Mouse (Mus musculus): ENCODE results near the gene Srpk2. TPM values are rescaled to one million over a fixed set of nuclear protein-coding genes. Genes with fewer than 3 reads are reported as not detected.
"Not testable (repeated sequence)": the region's sequence is repeated elsewhere in the genome, so short reads cannot be mapped to it uniquely, and the experiment has no call there.

Srpk2 gene
- polyA plus RNA-seq, 1 experiment from 2014 or later: 59.3 TPM

DNA sequence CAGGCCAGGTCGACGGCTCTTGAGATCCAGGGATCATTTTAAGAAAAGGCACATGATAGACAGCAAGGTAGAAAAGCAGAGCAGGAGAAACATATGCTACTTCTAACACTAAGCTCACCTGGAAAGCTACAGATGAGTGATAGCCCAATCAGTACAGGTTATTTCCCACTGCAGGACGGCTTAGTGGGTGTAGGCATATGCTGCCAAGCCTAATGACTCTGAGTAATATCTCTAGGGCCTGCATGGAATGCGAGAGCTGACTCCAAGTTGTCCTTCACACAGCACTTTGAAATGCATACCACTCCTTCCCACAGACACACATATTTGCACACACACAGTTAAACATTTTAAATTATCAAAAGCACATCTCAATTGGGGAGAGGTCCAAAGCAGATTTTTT lies 195.2 kb downstream of the Srpk2 start:
- no peak for ATAC-seq (ENCODE audit: insufficient read depth, low FRiP score, low TSS enrichment)

GRCm38 (mm10) chr5:23483811-23484210 lies 200.6 kb downstream of the Srpk2 start:
- no peaks in the 10 kb centered on the region for H3K4me1 ChIP-seq (ENCODE audit: control insufficient read depth, insufficient read depth, low read length)
- no peaks in the 10 kb centered on the region for H3K27me3 ChIP-seq (ENCODE audit: control insufficient read depth, insufficient read depth, low read length)
- ATAC-seq (ENCODE audit: insufficient read depth, low FRiP score, low TSS enrichment): no peak
- H3K9me3 ChIP-seq (ENCODE audit: control insufficient read depth, low read length): no peaks in the 10 kb centered on the region
- H3K4me2 ChIP-seq (ENCODE audit: low read depth): no peak overlapping the region
- peaks cover 9% of the 10 kb centered on the region for H3K36me3 ChIP-seq (ENCODE audit: control insufficient read depth, insufficient read depth, low read length)
- no peak for DNase-seq (ENCODE audit: low spot score)
- no peak overlapping the region for H3K9ac ChIP-seq (ENCODE audit: low read length)
- H3K4me3 ChIP-seq (ENCODE audit: low read depth, low read length): no peak overlapping the region
- WGBS: 94% methylated on average over 7 of the region's 7 CpGs
- no peak overlapping the region for H3K27ac ChIP-seq (ENCODE audit: low read depth, low read length)

More for the DNA sequence above, 195.2 kb downstream of the Srpk2 start:
- H3K27me3 ChIP-seq (ENCODE audit: control insufficient read depth, insufficient read depth, low read length): no peaks in the 10 kb centered on the region
- H3K9me3 ChIP-seq (ENCODE audit: control insufficient read depth, low read length): no peaks in the 10 kb centered on the region
- H3K9ac ChIP-seq (ENCODE audit: low read length): no peak overlapping the region
- H3K36me3 ChIP-seq (ENCODE audit: control insufficient read depth, insufficient read depth, low read length): peaks cover 11% of the 10 kb centered on the region
- H3K4me2 ChIP-seq (ENCODE audit: low read depth): no peak overlapping the region
- DNase-seq (ENCODE audit: low spot score): no peak
- no peaks in the 10 kb centered on the region for H3K4me1 ChIP-seq (ENCODE audit: control insufficient read depth, insufficient read depth, low read length)
- H3K4me3 ChIP-seq (ENCODE audit: low read depth, low read length): no peak overlapping the region
- H3K27ac ChIP-seq (ENCODE audit: low read depth, low read length): no peak overlapping the region
- 88% methylated on average over 4 of the region's 4 CpGs for WGBS

- ATAC-seq (ENCODE audit: insufficient read depth, low FRiP score, low TSS enrichment) (no peak), DNase-seq (ENCODE audit: low spot score) (no peak)
- H3K36me3 ChIP-seq (ENCODE audit: control insufficient read depth, insufficient read depth, low read length): peaks cover 8% of the 10 kb centered on the region
These were observed 211.1 kb downstream of the Srpk2 start for GRCm38 (mm10) chr5:23473098-23473873.

GRCm38 (mm10) chr5:23466546-23466945 lies 217.9 kb downstream of the Srpk2 start:
- H3K9ac ChIP-seq (ENCODE audit: low read length): no peak overlapping the region
- no peaks in the 10 kb centered on the region for H3K4me1 ChIP-seq (ENCODE audit: control insufficient read depth, insufficient read depth, low read length)
- no peak for ATAC-seq (ENCODE audit: insufficient read depth, low FRiP score, low TSS enrichment)
- no peak overlapping the region for H3K4me3 ChIP-seq (ENCODE audit: low read depth, low read length)
- H3K4me2 ChIP-seq (ENCODE audit: low read depth): no peak overlapping the region
- H3K36me3 ChIP-seq (ENCODE audit: control insufficient read depth, insufficient read depth, low read length): peaks cover 2% of the 10 kb centered on the region; the same call in 1 of the 2 replicates
- no peak overlapping the region for H3K27ac ChIP-seq (ENCODE audit: low read depth, low read length)
- no peaks in the 10 kb centered on the region for H3K9me3 ChIP-seq (ENCODE audit: control insufficient read depth, low read length)
- WGBS: 91% methylated on average over 4 of the region's 4 CpGs
- H3K27me3 ChIP-seq (ENCODE audit: control insufficient read depth, insufficient read depth, low read length): no peaks in the 10 kb centered on the region
- no peak for DNase-seq (ENCODE audit: low spot score)

More at GRCm38 (mm10) chr5:23473098-23473873, 211.1 kb downstream of the Srpk2 start:
- Histone ChIP-seq H3K4me1 (ENCODE audit: control insufficient read depth, insufficient read depth, low read length) (no peaks in the 10 kb centered on the region), H3K4me2 (ENCODE audit: low read depth) (no peak overlapping the region), H3K27me3 (ENCODE audit: control insufficient read depth, insufficient read depth, low read length) (no peaks in the 10 kb centered on the region), H3K9me3 (ENCODE audit: control insufficient read depth, low read length) (no peaks in the 10 kb centered on the region), H3K4me3 (ENCODE audit: low read depth, low read length) (no peak overlapping the region), H3K9ac (ENCODE audit: low read length) (no peak overlapping the region), H3K27ac (ENCODE audit: low read depth, low read length) (no peak overlapping the region)
- 80% methylated on average over 6 of the region's 6 CpGs for WGBS

GRCm38 (mm10) chr5:23464743-23465142 lies 219.7 kb downstream of the Srpk2 start:
- H3K9me3 ChIP-seq (ENCODE audit: control insufficient read depth, low read length): no peaks in the 10 kb centered on the region
- no peaks in the 10 kb centered on the region for H3K27me3 ChIP-seq (ENCODE audit: control insufficient read depth, insufficient read depth, low read length)
- DNase-seq (ENCODE audit: low spot score) (no peak), ATAC-seq (ENCODE audit: insufficient read depth, low FRiP score, low TSS enrichment) (no peak)
- no peak overlapping the region for H3K27ac ChIP-seq (ENCODE audit: low read depth, low read length)
- H3K9ac ChIP-seq (ENCODE audit: low read length): no peak overlapping the region
- no peak overlapping the region for H3K4me2 ChIP-seq (ENCODE audit: low read depth)
- 93% methylated on average over 8 of the region's 8 CpGs for WGBS
- H3K36me3 ChIP-seq (ENCODE audit: control insufficient read depth, insufficient read depth, low read length): 0 out of 2 replicates have a peak, but pooled peaks cover 2% of the 10 kb centered on the region
- no peak overlapping the region for H3K4me3 ChIP-seq (ENCODE audit: low read depth, low read length)
- H3K4me1 ChIP-seq (ENCODE audit: control insufficient read depth, insufficient read depth, low read length): no peaks in the 10 kb centered on the region

GRCm38 (mm10) chr5:23464247-23464646 lies 220.2 kb downstream of the Srpk2 start:
- ATAC-seq (ENCODE audit: insufficient read depth, low FRiP score, low TSS enrichment): no peak
- Histone ChIP-seq H3K9me3 (ENCODE audit: control insufficient read depth, low read length) (no peaks in the 10 kb centered on the region), H3K9ac (ENCODE audit: low read length) (no peak overlapping the region), H3K27me3 (ENCODE audit: control insufficient read depth, insufficient read depth, low read length) (no peaks in the 10 kb centered on the region), H3K27ac (ENCODE audit: low read depth, low read length) (no peak overlapping the region), H3K4me2 (ENCODE audit: low read depth) (no peak overlapping the region), H3K4me1 (ENCODE audit: control insufficient read depth, insufficient read depth, low read length) (no peaks in the 10 kb centered on the region), H3K36me3 (ENCODE audit: control insufficient read depth, insufficient read depth, low read length) (0 out of 2 replicates have a peak, but pooled peaks cover 2% of the 10 kb centered on the region), H3K4me3 (ENCODE audit: low read depth, low read length) (no peak overlapping the region)
- 93% methylated on average over 3 of the region's 3 CpGs for WGBS
- DNase-seq (ENCODE audit: low spot score): no peak

DNA sequence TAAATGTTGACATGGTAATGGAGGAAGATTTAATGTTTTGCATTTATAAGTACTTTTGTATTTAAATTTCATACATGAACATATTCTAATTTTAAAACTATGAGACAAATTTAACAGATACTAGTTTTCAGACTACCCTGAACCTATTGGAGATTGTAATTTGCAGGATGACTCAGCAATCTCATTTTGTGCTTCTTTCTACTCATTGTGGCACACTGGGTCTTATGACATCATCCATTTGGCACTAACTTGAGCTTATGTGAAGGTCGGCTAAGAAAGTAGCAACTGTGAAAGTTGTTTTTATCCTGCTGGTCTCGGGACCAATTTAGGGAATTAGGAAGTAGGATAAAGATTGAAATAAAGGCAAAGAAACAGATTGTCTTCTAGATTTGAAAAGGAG lies 222.7 kb downstream of the Srpk2 start:
- no peaks in the 10 kb centered on the region for H3K27me3 ChIP-seq (ENCODE audit: control insufficient read depth, insufficient read depth, low read length)
- H3K4me2 ChIP-seq (ENCODE audit: low read depth): no peak overlapping the region
- H3K9me3 ChIP-seq (ENCODE audit: control insufficient read depth, low read length): no peaks in the 10 kb centered on the region
- H3K9ac ChIP-seq (ENCODE audit: low read length): no peak overlapping the region
- peaks cover 14% of the 10 kb centered on the region; the same call in 1 of the 2 replicates for H3K4me1 ChIP-seq (ENCODE audit: control insufficient read depth, insufficient read depth, low read length)
- H3K36me3 ChIP-seq (ENCODE audit: control insufficient read depth, insufficient read depth, low read length): 0 out of 2 replicates have a peak, but pooled peaks cover 2% of the 10 kb centered on the region
- no peak overlapping the region for H3K4me3 ChIP-seq (ENCODE audit: low read depth, low read length)
- ATAC-seq (ENCODE audit: insufficient read depth, low FRiP score, low TSS enrichment) (no peak), DNase-seq (ENCODE audit: low spot score) (no peak)
- WGBS: 84% methylated on average over 2 of the region's 2 CpGs
- no peak overlapping the region for H3K27ac ChIP-seq (ENCODE audit: low read depth, low read length)

GRCm38 (mm10) chr5:23453561-23453960 lies 230.9 kb downstream of the Srpk2 start:
- not testable (repeated sequence) for ATAC-seq (ENCODE audit: insufficient read depth, low FRiP score, low TSS enrichment); DNase-seq (ENCODE audit: low spot score); H3K4me2 ChIP-seq (ENCODE audit: low read depth); H3K27ac ChIP-seq (ENCODE audit: low read depth, low read length); H3K4me3 ChIP-seq (ENCODE audit: low read depth, low read length); H3K9ac ChIP-seq (ENCODE audit: low read length); H3K36me3 ChIP-seq (ENCODE audit: control insufficient read depth, insufficient read depth, low read length); H3K9me3 ChIP-seq (ENCODE audit: control insufficient read depth, low read length); H3K27me3 ChIP-seq (ENCODE audit: control insufficient read depth, insufficient read depth, low read length)
- H3K4me1 ChIP-seq (ENCODE audit: control insufficient read depth, insufficient read depth, low read length): peaks cover 11% of the 10 kb centered on the region; the same call in 1 of the 2 replicates
- WGBS: 83% methylated on average over 2 of the region's 2 CpGs

Data from neural tube, embryonic 11.5 days (tissue).